Mouse (Mus musculus): ENCODE results near the gene Cog6.

Cog6 gene

DNA sequence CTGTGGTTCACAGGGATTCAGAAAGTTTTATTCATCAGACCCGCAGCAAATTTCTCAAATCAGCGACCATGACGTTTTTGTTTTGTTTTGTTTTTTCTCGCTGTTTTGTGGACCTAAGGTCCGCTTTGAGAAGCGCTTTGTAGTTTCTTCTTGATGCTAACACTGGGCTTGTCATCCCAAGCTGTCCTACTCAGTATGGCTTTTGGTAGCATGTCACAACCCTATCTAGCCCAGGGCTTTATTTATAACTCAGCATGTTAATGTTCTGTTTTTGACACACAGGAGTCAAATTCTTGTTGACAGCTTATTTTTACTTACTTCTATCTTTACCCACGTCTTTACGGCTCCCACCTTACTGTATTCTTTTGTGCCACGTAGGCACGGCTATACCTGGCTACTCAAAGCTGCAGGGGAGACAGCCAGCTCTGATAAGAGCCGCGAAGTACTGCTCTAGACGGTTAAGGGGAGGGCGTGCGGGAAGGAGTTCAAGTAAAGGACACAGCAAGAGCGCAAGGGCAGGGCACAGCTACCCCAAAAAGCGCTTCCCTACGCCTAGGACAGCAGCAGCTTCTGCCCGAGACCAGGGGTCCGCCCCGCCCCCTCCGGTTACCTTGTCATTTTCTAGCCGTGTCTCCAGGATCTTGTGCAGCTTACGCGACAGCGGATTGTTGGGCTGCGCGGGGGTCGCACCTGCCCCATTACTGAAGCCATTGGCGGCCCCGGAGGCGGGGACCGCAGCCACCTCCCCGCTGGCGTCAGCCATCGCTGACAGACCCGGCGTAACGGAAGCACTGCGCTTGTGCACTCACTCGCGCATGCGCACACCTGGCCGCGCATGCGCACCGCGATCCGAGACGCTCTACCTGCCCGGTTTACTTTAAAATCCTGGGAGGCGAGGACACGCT lies at the start of gene Cog6:
Cog6 (minus strand) TSS at position 802 of the 905 bp plus-strand sequence.
- peak; percentile 85 for DNase-seq

DNA sequence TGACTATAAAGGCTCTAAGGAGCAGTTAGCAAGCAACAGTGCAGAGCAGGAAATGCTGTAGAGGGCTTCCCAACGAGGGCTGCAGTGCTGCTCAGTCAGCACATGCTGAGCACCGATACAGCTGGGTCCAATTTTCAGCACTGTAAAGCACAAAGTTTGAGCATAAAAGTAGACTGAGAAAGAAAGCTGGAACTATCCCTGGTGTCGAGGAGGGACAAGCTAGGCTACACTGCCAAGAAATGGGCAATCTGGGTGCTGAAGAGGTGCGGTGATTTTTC lies 49.0 kb upstream of the Cog6 start:
- no peak for DNase-seq

DNA sequence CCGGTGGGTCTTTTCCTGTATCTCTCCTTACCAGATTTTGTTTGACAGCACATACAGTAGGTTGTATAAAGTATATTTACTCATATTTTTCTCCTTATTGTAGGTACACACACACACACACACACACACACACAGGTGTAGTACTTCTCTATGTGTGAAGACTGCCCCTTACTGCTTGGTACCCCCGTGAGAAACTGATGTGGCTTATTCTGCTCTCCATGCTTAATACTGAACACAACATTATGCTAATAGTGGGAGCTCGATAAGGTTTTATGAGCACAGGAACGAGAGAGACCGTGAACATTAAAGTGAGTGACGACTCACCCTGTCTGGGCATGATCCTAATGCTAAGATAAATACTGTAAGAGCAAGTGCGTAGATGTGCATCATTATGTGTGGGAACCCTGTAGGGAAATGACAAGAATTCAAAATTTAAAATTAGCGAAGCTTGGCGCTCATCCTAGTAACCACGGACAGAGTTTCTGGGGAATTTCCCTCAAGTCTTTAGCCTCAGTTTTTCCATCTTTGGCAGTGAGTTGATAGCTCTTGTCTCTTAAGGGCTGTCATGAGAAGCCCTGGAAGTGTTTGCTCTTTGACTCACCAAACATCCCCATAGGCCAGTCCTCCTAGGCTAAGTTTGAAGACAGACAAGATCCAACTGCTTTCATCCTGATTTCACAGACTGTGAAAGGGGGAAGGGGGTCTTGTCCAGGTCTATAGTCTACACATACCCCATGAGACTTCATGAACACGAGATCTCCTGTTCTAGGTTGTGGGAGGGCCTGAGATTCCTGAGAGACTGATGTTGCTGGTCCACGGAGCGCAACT lies 48.4 kb upstream of the Cog6 start:
- DNase-seq, result no peak

DNA sequence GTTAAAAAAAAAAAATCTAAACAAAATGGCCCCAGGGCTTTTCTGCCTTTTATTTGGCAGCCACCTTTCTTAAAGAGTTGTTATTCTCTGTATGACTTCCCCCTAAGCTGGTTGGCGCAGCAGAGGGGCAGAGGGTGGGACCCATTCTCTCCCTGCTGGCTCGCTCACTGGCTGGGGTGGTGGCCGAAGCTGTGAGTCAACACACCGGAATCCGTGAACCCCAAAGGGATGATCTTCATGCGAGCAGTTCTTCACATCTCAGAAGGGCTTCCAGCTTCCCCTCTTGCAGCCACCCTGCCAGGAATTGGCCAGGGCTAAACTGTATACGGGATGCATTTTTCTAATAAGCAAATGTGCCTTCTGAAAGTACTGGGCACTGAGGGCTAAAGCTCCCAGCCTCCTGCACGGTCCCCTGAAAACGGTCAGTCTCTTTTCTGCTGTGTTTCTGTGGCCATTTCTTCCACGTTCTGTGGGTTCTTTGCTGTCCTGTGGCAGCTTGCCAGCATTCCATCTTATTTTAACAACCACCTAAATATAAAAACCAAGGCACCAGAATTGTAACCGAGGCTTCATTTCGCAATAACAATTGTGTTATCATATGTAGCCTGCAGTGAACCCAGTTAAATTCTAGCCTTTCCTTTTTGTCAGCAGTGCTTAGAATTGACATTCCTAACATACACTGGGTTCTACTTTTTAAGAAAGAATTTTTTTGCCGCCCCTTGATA lies 46.5 kb upstream of the Cog6 start:
- peak; percentile 42 for DNase-seq

DNA sequence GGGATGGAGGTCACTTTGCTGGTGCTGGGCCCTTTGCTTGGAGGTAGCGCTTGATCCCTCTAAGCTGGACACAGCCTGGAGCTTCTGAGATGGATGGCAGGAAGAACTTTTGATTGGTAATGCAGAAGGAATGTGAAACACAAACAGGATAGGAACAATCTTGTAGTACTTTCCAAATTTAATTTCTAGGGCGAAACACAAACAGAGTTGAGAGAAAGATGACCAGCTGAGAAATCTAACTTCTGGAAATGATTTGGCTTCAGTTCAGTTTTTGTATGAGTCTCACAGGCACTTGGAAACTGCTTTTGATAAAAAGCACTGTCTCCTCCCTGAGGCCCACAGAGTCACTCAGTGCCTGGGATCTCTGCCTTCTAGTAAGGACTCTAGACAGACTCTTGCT lies 42.9 kb upstream of the Cog6 start:
- peak; percentile 40 for DNase-seq

DNA sequence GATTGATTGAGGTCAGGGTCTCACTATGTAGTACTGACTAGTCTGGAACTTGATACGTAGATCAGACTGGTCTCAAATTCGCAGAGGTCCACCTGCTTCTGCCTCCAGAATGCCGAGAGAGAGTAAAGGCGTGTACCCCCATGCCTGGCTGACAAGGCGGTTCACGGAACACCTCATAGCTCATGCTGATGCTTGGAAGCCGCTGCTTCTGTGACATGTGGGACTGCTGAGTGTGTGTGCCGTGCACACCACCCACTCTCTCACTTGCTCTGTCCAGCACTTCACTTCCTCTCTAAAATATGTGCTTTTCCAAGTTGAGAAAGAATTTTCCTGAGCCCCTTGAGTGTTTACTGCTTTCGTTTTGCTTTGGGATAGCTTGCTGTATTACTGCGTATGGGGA lies 39.4 kb upstream of the Cog6 start:
- DNase-seq, result no peak

DNA sequence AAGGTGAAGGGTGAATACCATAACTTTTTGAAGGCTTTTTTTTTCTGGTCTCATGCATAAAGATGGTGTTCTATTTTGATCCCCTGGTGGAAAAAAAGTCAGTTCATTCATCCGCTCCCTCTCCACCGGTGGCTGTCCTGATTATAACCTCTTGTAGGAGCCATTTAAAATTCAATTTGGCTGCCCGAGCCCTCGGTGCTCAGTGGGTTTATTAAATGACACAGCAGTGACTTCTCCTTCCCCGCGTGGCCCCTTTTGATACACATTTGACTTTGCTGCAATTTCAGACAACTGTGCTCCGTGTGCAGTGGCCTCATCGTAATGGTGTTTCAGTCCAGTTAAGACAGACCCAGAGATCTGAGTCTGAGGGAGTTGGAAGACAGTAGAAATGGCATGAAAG lies 35.3 kb upstream of the Cog6 start:
- DNase-seq, result no peak

DNA sequence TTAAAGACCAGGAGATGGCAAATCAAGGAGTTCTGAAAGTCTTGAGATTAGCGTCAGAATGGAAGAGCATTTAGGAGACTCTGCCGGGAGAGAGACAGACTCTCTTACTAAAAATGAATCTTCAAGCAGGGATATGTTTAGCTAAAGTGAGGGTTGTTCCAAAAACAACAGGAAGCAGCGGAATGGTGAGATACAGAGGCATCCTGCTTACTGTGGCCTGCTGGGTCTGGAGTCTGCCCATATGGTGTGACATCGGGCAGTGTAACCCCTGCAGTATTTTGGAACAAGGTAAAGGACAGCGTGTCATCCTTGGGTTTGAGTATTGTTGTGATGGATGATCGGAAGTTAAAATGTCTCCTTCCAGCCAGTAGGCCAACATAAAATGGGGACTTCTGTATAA lies 29.3 kb upstream of the Cog6 start:
- DNase-seq, result peak; percentile 48

DNA sequence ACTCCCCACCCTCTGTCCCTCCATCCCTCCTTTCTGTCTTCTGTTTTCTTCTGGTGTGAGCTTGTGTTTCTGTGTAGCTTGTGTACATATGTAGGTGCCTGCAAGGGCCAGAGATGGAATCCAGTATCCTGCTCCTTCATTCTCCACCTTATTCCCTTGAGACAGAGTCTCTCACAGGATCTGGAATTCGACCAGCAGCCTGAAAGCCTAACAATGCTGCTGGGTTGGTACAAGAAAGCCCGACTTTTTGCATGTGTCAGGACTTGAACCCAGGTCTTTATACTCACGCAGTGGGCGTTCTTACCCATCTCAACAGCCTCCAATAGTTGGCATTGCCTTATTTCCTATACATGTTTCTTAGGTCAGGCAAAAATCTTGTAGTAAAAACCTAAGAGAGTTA lies 28.7 kb upstream of the Cog6 start:
- no peak for DNase-seq

DNA sequence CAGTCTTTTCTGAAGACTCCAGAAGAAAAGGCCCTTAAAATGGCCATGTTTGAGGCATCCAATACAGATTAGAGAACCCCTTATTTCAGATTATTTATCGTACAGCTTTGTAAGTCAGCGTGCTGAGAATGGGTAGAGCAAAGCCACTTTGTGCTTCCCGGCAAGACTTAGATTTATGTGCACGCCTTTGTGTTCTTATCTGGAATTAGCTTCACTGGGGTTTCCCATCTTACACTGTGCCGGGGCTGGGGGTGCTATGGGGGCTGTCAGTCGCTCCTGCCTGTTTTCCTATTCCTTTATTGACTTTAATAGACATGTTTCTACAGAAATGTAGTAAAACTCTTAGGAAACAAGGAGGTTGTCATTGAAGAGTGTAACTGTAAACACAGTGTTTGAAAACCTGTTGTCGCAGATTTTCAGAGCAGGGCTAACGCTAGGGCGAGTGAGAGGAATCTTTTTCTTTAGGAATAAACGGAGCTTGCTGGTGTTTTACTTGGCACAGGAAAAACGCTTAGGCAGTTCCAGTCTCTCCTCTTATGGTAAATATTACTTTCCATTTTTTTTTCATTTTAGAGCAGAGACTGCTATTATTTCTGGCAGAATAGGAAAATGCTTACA lies 27.8 kb upstream of the Cog6 start:
- no peak for DNase-seq

DNA sequence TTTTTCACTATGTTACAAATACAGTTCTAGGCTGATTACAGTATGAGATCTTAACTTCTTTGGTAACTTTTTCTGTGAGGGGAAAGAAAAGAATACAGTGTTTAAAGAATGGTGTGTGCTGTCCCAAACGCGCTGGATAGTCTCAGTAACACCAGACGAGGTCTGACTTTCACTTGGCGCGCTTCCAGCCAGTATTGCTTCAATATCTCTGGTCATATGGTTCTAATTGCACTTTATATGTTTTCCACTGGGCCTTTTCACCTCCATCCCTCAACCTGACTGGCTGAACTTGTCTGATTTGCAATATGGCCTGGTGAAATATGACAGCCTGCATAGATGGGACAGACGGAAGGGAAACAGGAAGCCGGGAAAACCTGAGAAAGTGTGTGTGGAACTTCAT lies 27.2 kb upstream of the Cog6 start:
- DNase-seq, result peak; percentile 56

DNA sequence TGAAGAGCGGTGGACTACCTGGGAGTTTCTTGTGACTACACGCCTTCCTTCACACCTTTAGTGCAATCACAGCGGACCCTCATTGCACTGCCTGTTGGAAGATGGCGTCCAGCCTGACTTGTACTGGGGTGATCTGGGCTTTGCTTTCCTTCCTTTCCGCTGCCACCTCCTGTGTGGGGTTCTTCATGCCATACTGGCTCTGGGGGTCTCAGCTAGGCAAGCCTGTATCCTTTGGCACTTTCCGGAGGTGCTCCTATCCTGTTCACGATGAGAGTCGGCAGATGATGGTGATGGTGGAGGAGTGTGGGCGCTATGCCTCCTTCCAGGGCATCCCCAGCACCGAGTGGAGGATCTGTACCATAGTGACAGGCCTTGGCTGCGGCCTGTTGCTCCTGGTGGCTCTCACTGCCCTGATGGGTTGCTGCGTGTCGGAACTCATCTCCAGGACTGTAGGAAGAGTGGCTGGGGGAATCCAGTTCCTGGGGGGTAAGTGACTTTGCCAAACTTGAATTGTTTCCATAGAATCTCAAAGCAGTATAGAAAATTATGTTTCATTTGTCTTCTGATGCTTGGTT lies 26.3 kb upstream of the Cog6 start:
- no peak for DNase-seq

DNA sequence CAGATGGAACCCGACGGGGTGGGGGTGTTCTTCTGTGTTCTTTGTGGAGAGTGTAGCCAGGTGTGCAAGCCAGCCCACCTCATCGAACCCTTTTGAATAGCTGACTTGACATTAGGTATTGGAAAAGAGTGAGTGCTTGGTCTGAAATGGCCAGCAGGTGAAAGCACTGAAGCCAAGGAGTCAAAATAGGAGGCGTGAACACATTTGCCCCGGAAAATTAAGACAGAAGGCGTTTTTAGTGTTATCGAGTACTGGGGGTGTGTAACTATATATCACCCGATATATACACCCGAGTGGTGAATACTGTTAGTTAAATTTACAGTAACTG lies 25.2 kb upstream of the Cog6 start:
- DNase-seq, result no peak

DNA sequence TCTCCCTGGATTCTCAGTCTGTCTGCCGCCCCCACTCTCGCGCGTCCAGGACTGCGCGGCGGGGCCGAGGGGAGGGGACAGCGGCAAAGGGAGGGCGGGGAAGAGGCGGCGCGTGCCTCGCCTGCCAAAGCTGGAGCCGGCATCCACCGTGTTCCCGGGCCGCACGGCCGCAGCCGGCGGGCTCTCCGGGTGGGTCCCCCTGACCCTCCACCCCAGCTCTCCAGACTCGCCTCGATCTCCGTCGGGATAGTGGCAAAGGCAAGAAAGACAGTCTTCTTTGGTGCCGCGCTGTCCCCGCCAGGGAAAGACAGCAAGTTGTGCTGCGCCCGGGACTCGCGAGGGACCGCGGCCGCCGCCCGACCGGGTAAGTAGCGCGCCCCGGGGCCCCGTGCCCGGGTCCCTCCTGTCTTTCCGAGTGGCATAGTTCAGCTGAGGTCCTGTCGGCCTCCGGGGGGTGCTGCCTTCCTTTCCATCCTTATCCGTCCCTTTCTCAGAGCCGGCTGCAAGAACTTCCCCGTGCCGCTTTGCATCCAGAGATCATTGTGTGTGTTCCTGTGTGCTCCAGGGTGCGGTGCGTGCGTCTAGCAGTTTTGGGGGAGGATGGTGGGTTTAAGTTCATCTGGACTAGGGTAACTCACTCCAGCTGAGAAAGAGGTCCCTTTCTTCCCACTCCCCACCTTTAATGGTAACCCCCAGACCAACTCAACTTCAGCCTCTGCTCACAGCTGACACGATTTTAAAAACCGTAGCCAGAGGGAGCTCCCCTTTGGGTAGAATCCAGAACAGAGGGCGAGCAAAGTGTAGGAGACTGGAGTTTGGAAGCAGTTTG lies 24.6 kb upstream of the Cog6 start, which contains the start of gene Lhfp:
Lhfp (plus strand) TSS at position 118 of the 829 bp plus-strand sequence.
- peak; percentile 72 for DNase-seq

DNA sequence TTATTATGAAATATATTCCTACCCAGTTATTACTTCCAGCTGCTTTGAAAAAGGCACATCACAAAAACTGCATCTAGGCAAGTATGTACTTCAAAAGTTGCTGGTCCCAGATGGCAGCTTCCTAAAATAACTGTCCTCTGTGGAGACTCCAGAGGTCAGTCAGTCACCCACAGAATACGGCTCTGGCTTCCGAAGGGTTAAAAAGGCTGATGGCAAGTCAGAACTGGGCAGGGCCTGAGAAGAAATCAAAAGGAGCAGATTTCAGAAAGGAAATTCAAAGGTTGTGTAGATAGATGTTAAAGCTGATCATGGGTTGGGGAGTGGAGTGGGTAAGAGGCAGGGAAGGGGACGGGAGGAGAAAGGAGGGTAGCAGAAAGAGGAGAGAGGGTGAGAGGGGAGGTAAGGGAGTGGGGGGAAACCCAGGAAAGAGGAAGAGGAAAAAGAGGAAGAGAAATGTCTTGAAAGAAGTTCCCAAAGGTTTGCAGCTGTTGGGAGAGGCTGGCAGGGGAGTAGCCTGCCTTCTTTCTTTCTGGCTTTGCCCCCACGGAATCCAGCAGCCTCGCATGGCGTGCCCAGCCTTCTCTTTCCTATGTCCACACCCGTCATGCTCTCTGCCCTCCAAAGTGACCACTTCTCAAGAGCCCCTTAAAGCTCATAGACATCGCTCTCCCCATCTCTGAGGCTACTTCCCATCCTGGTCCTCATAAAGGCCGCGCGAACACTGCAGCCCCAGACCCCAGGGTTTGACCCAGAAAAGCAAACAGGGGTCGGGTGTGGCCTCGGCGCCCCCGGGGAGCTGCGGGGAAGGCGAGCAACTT lies 23.8 kb upstream of the Cog6 start:
- no peak for DNase-seq

DNA sequence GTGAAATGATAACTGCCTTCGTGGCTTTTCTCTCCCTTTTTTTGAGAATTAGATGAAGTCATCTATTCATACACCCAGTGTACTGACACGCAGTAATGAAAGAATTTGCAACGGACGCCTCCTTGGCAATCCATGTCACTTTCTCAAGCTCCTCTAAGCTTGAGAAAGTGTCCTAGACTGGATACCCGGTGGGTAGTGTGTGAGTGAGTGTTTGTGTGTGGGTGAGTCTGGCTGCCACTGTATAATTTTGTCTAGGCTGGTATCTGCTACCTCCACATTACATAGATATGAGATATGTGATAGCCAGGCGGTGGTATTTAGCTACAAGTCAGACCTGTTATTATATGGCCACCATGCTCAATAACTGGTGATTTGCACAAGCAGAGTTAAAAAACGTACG lies 22.7 kb upstream of the Cog6 start:
- DNase-seq, result no peak

DNA sequence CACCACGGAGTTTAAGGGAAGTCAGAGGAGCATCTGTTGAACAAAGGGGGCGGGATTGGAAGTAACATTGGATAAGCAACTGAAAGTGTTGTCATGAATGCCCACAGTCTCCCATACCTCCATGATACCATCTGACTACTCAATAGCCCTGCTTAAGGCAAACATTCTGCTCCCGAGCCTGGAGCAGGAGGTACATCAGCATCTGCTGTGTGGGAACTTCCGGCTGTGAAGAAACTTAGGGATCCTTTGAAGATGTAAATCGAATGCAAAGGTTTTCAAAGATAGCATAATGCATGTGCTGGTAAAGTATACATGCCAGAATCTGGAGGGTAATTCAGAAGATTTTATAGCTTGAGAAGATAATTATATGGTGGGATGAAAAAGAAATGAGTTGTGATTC lies 21.9 kb upstream of the Cog6 start:
- DNase-seq, result no peak

DNA sequence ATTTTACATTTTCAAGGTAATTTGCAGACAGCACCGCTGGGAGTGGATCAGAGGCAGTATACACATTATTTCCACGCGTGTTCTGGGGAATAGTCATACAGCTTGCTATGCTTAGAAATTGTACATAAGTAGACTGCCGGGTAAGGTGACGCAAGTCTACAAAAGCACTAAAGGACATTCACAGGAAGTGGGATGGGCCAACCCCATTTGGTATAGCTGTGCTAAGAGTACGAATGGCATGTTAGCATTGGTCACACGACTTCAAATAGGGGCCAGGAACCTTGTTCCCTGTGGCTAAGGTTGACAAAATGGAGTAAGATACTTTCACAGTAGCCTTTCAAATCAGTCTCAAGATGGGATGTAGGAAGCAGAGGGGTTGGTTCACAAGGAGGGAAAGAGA lies 19.9 kb upstream of the Cog6 start:
- DNase-seq, result no peak

DNA sequence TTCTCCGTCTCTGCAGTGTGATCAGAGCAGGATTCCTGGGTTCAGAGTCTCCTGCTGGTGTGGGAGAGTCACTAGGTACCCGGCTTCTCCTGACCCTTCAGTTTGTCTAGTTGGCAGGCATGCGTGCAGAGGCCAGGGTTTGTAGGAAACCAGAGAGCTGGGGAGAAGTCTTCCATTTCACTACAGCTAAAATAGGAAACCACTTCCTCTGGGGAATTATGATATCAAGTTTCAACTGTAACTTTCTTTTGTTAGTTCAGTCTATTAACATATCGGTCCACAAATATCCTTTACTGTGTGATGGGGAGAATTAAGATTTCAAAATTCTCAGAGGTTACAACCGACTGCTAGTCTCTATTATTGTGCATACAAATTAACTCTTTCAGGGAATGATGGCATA lies 19.0 kb upstream of the Cog6 start:
- no peak for DNase-seq

DNA sequence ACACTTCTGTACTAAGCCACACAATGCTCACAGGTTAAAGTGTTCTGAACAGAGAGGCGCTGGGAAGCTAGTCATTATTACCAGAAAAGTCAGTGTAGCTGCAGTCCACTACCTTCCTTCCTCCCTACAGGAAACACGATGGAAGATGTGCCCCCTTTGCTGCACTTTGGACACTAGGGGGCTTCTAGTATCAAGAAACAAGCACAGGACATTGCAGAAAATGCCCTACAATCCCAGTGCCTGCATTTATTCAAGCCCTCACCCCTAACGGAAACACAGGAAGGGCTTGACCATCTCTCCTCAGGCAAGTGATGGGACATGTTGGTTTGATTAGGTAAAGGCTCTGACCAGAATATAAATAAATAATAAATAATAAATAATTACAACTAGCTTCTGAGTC lies 16.4 kb upstream of the Cog6 start:
- peak; percentile 50 for DNase-seq

DNA sequence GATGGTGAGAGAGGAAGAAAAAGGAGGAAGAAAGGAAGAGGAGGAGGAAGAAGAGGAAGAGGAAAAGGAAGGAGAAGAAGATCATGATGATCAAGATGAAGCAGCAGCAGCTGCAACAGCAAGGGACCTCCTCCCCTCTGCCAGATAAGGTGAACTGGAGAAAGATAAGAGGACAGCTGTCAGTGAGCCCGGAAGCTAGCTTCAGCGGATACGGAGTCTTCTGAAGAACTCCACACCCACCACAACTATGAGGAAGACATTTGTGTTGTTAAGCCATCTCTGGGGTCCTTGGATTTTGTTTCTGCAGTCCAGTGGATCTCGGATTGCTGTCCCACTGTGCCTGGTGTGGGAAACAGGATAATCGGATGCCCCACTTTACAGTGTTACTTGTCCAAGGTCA lies 15.4 kb upstream of the Cog6 start:
- no peak for DNase-seq
